Mouse (Mus musculus) c-Kit-positive CD71-negative TER-119-negative erythroid progenitor cells, embryonic 14.5 days (primary cell): ENCODE data around the gene Tnfaip8l3.

ENCODE experiments used
- DNase-seq: peaks from one replicate; pipeline ENCODE4 v3.0.0-alpha.2; 2013; ENCODE audit warnings: low read depth

The Tnfaip8l3 gene

GRCm38 (mm10) chr9:53990921-53991320 lies 77.3 kb downstream of the Tnfaip8l3 start:
- DNase-seq = peak; percentile 23

GRCm38 (mm10) chr9:53986972-53987371 lies 81.2 kb downstream of the Tnfaip8l3 start:
- no peak for DNase-seq

GRCm38 (mm10) chr9:53984868-53985267 lies 83.3 kb downstream of the Tnfaip8l3 start:
- peak; percentile 17 for DNase-seq

GRCm38 (mm10) chr9:53975122-53975518 lies 93.1 kb downstream of the Tnfaip8l3 start, which contains the start of gene Elmod1:
Gene Elmod1, minus strand, starts transcription at chr9:53975301.
- DNase-seq = no peak

GRCm38 (mm10) chr9:53974328-53975121 lies 93.7 kb downstream of the Tnfaip8l3 start:
- no peak for DNase-seq

GRCm38 (mm10) chr9:53973929-53974327 lies 94.3 kb downstream of the Tnfaip8l3 start:
- no peak for DNase-seq
